Mouse (Mus musculus) small intestine, adult 2 months (tissue): ENCODE measurements around the gene Flvcr2.

Source experiments
- CTCF ChIP-seq: fragments of 200-500 bp; IDR thresholded peaks from 2 replicates; pipeline ENCODE4 v1.5.1; 2012; ENCODE audit warnings: low read depth, mild to moderate bottlenecking, control low read depth, inconsistent platforms, low read length, moderate library complexity, mixed read lengths; ENCODE audit not compliant: insufficient replicate concordance, insufficient read length; ENCODE audit errors: extremely low read depth
- POLR2A ChIP-seq: fragments of 200-500 bp; IDR thresholded peaks from 2 replicates; pipeline ENCODE4 v1.6.1; 2012; ENCODE audit warnings: low read depth, mild to moderate bottlenecking, control low read depth, inconsistent platforms, low read length, moderate library complexity

GRCm38 (mm10) chr12:85859511-85860189 is 113.3 kb downstream of the Flvcr2 start:
- TF ChIP-seq CTCF (no peak), POLR2A (no peak)
